ENCODE assay signal across 8 mouse cellular contexts in the genomic region with DNA sequence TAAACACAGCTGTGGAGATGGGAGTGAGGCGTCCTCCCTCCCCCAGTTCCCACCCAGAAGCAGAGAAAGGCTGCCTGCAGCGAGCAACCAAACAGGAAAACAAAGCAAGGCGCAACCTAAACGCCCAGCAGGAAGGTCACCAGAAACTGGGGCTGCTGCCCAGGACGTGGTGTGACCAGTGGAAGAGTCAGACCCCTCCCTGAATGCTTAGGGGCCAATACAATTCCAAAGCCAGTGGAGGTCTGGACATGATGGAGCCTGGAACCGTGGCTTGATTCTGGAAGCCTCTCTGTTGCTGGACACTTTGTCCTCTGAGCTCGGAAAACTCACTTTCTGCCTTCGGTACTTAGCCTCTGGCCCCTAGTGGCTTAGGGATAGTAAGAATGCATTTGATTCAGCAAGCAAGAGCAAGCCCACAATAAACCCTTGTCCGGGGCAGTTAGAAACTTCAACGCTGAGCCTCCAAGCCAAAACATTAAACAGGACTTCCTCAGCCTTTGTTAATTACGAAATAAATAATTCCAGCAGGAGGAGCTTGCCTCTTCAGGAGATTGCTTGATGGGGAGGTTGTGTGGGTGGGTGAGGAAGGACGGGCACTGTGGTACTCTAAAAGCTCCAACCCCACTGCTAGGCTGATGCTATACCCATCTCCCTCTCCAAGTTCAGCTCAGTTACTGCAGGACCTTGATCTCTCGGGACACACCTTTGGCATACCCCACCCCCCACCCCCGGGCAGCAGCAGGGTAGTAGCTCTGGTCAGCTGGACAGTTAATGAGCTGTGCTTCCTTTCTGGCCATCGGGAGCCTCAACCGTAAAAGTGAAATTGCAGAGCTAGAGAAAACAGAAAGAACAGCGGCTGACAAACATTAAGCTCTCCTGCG. TPM values are rescaled to one million over a fixed set of nuclear protein-coding genes. Genes with fewer than 3 reads are reported as not detected.
DNase-seq lines count a peak whose midpoint lies in the region; ATAC-seq and TF ChIP-seq lines count a peak whose summit lies in the region.

No protein-coding gene starts in this region.

- H3K4me2 ChIP-seq in CH12.LX (ENCODE audit: insufficient read depth, low read depth, poor library complexity, severe bottlenecking), result peak overlapping the region; percentile 53; the same call in 1 of the 2 replicates
- H3K4me2 ChIP-seq in forebrain, embryonic 16.5 days (ENCODE audit: low read length), result peak overlapping the region; percentile 9; the same call in 1 of the 2 replicates
- no peak overlapping the region for H3K4me2 ChIP-seq in hindbrain, embryonic 11.5 days (replicated peaks; ENCODE audit: low read depth, low read length)
- H3K4me2 ChIP-seq in limb, embryonic 12.5 days, result peak overlapping the region; percentile 40
- no peak overlapping the region for H3K4me2 ChIP-seq in midbrain, embryonic 14.5 days (ENCODE audit: low read length)

- no peak for ATAC-seq in forebrain, embryonic 16.5 days
- no peak for ATAC-seq in hindbrain, embryonic 11.5 days (ENCODE audit: low FRiP score)
- no peak for ATAC-seq in limb, embryonic 12.5 days (ENCODE audit: insufficient number of reproducible peaks, insufficient read depth, low FRiP score, low TSS enrichment, low read depth)
- no peak for ATAC-seq in midbrain, embryonic 14.5 days (ENCODE audit: low FRiP score, low TSS enrichment)
- no peak for ATAC-seq in megakaryocyte progenitor cell, adult 5-6 weeks (replicated peaks; ENCODE audit: poor library complexity)

- H3K36me3 ChIP-seq in CH12.LX (replicated peaks in 1 of 2; ENCODE audit: control insufficient read depth in 1 of 2, insufficient read depth in 1 of 2, low read length in 1 of 2), result no peaks in the 10 kb centered on the region
- H3K36me3 ChIP-seq in forebrain, embryonic 16.5 days (ENCODE audit: control insufficient read depth, insufficient read depth), result no peaks in the 10 kb centered on the region
- no peaks in the 10 kb centered on the region for H3K36me3 ChIP-seq in hindbrain, embryonic 11.5 days (ENCODE audit: control insufficient read depth, insufficient read depth, low read length)
- H3K36me3 ChIP-seq in limb, embryonic 12.5 days, result no peaks in the 10 kb centered on the region
- H3K36me3 ChIP-seq in midbrain, embryonic 14.5 days (ENCODE audit: control insufficient read depth, insufficient read depth, low read length), result no peaks in the 10 kb centered on the region

- DNase-seq in CH12.LX (ENCODE audit: extremely low read depth), result no peak
- peak; percentile 51 for DNase-seq in adrenal gland, adult 2 months
- peak; percentile 35 for DNase-seq in hindbrain, embryonic 11.5 days (ENCODE audit: low spot score)
- no peak for DNase-seq in midbrain, embryonic 14.5 days
- DNase-seq in T-cell, adult 2 months (ENCODE audit: low spot score), result no peak

- no peak for TF ChIP-seq CTCF in CH12.LX (conservative IDR thresholded peaks at IDR 0.05 in 1 of 2, IDR thresholded peaks at IDR 0.05 in 1 of 2; ENCODE audit: low read depth in 2 of 2, low read length in 2 of 2)

- peaks cover 3 to 21% of the 10 kb centered on the region in 2 experiments; a peak in 2 of 4 replicates for H3K4me1 ChIP-seq in CH12.LX (ENCODE audit: control insufficient read depth in 1 of 2, insufficient read depth in 2 of 2)
- peaks cover 20% of the 10 kb centered on the region for H3K4me1 ChIP-seq in forebrain, embryonic 16.5 days (replicated peaks; ENCODE audit: control insufficient read depth, insufficient read depth, low read length)
- H3K4me1 ChIP-seq in hindbrain, embryonic 11.5 days (replicated peaks; ENCODE audit: control insufficient read depth, insufficient read depth, low read length), result 0 out of 2 replicates have a peak, but pooled peaks cover 3% of the 10 kb centered on the region
- H3K4me1 ChIP-seq in limb, embryonic 12.5 days (replicated peaks), result peaks cover 32% of the 10 kb centered on the region
- no peaks in the 10 kb centered on the region for H3K4me1 ChIP-seq in midbrain, embryonic 14.5 days (ENCODE audit: control insufficient read depth, insufficient read depth, low read length)

- in situ Hi-C loops in CH12.LX (cut with MboI; ENCODE audit: low pct_ligation_motif_present, low pct_unique_long_range_greater_than_20kb, low sequenced_read_pairs), result no loop called here

- 12% methylated on average over 18 of the region's 18 CpGs for WGBS in forebrain, embryonic 16.5 days
- WGBS in hindbrain, embryonic 11.5 days, result 11% methylated on average over 18 of the region's 18 CpGs
- 4% methylated on average over 18 of the region's 18 CpGs for WGBS in limb, embryonic 12.5 days
- WGBS in midbrain, embryonic 14.5 days, result 13% methylated on average over 18 of the region's 18 CpGs

- H3K27me3 ChIP-seq in CH12.LX (replicated peaks), result peaks cover 30% of the 10 kb centered on the region
- no peaks in the 10 kb centered on the region for H3K27me3 ChIP-seq in forebrain, embryonic 16.5 days (replicated peaks; ENCODE audit: control insufficient read depth, insufficient read depth, low read length)
- H3K27me3 ChIP-seq in hindbrain, embryonic 11.5 days (ENCODE audit: control insufficient read depth, insufficient read depth, low read length), result no peaks in the 10 kb centered on the region
- no peaks in the 10 kb centered on the region for H3K27me3 ChIP-seq in limb, embryonic 12.5 days
- H3K27me3 ChIP-seq in midbrain, embryonic 14.5 days (ENCODE audit: control insufficient read depth, insufficient read depth, low read length), result no peaks in the 10 kb centered on the region

- TF ChIP-seq POLR2A in CH12.LX (IDR thresholded peaks at IDR 0.05; ENCODE audit: low read depth, low read length), result no peak

- dilution Hi-C loops in CH12.LX (cut with MboI; ENCODE audit: extremely low pct_ligation_motif_present, extremely low pct_unique_long_range_greater_than_20kb, low sequenced_read_pairs), result no loop called here

- H3K9ac ChIP-seq in CH12.LX (ENCODE audit: insufficient read depth, low read depth), result no peak overlapping the region
- 0 out of 2 replicates have a peak overlapping the region, but pooled peaks have one; percentile 13 for H3K9ac ChIP-seq in forebrain, embryonic 16.5 days (replicated peaks; ENCODE audit: low read depth, low read length)
- H3K9ac ChIP-seq in hindbrain, embryonic 11.5 days (ENCODE audit: low read depth, low read length), result 0 out of 2 replicates have a peak overlapping the region, but pooled peaks have one; percentile 2
- H3K9ac ChIP-seq in limb, embryonic 12.5 days (replicated peaks), result 0 out of 2 replicates have a peak overlapping the region, but pooled peaks have one; percentile 31
- H3K9ac ChIP-seq in midbrain, embryonic 14.5 days (replicated peaks; ENCODE audit: low read length), result no peak overlapping the region

- no peak for TF ChIP-seq RAD21 in CH12.LX (IDR thresholded peaks at IDR 0.05; ENCODE audit: low read depth, low read length)

- H3K79me2 ChIP-seq in CH12.LX (replicated peaks; ENCODE audit: control insufficient read depth, extremely low read depth, insufficient read depth, poor library complexity, severe bottlenecking), result no peaks in the 10 kb centered on the region

- TF ChIP-seq EP300 in CH12.LX (IDR thresholded peaks at IDR 0.05; ENCODE audit: low read length), result no peak

- H3K4me3 ChIP-seq in CH12.LX (replicated peaks in 1 of 3; ENCODE audit: low read depth in 2 of 3, low read length in 2 of 3, poor library complexity in 1 of 3), result no peak overlapping the region
- no peak overlapping the region for H3K4me3 ChIP-seq in forebrain, embryonic 16.5 days (replicated peaks; ENCODE audit: low read length)
- no peak overlapping the region for H3K4me3 ChIP-seq in hindbrain, embryonic 11.5 days (ENCODE audit: low read depth, low read length)
- peak overlapping the region; percentile 10; the same call in 1 of the 2 replicates for H3K4me3 ChIP-seq in limb, embryonic 12.5 days (replicated peaks)
- no peak overlapping the region for H3K4me3 ChIP-seq in midbrain, embryonic 14.5 days (replicated peaks; ENCODE audit: low read depth, low read length)

- no peak overlapping the region for H3K27ac ChIP-seq in CH12.LX (ENCODE audit: insufficient read depth, low read depth)
- H3K27ac ChIP-seq in forebrain, embryonic 16.5 days (ENCODE audit: low read length), result peak overlapping the region; percentile 16
- peak overlapping the region; percentile 19 for H3K27ac ChIP-seq in hindbrain, embryonic 11.5 days (ENCODE audit: low read depth, low read length)
- H3K27ac ChIP-seq in limb, embryonic 12.5 days, result peak overlapping the region; percentile 91
- H3K27ac ChIP-seq in midbrain, embryonic 14.5 days (replicated peaks; ENCODE audit: low read depth, low read length), result 0 out of 2 replicates have a peak overlapping the region, but pooled peaks have one; percentile 20

- H3K9me3 ChIP-seq in CH12.LX (replicated peaks; ENCODE audit: low read length), result peaks cover 2% of the 10 kb centered on the region
- H3K9me3 ChIP-seq in forebrain, embryonic 16.5 days (ENCODE audit: control insufficient read depth, low read length), result no peaks in the 10 kb centered on the region
- H3K9me3 ChIP-seq in hindbrain, embryonic 11.5 days (ENCODE audit: control insufficient read depth, low read length), result no peaks in the 10 kb centered on the region
- H3K9me3 ChIP-seq in limb, embryonic 12.5 days, result no peaks in the 10 kb centered on the region
- H3K9me3 ChIP-seq in midbrain, embryonic 14.5 days (ENCODE audit: control insufficient read depth, low read length), result no peaks in the 10 kb centered on the region

RNA-seq across cellular contexts. Expression of gene Ezh1, which starts 5.0 kb away (rescaled TPM):
- total RNA-seq in CH12.LX (2012; rRNA removed) (11.1 and 15.3 TPM in 2 replicates), CH12.LX (2014; rRNA removed) (8.5 and 8.7 TPM in 2 replicates)
- 10.8 and 12.1 TPM in 2 replicates for polyA plus RNA-seq in CH12.LX (2012; ENCODE audit: insufficient read length, low read depth)
- 10 to 100 TPM; 31.3 to 35.0 TPM for total RNA-seq in adrenal gland, adult 2 months (2021)
- polyA plus RNA-seq in adrenal gland, adult 2 months (2012; rRNA removed), result 17.1 and 20.1 TPM in 2 replicates
- 24.8 and 27.0 TPM in 2 replicates for polyA plus RNA-seq in forebrain, embryonic 16.5 days (2015; fragmentation: Nextera tagmentation; extraction: Ambion mirVana)
- 11.1 and 11.5 TPM in 2 replicates for polyA plus RNA-seq in hindbrain, embryonic 11.5 days (2014; fragmentation: Nextera tagmentation; extraction: Ambion mirVana)
- polyA plus RNA-seq in limb, embryonic 12.5 days (2016; fragmentation: Nextera tagmentation; extraction: Ambion mirVana), result 14.2 and 16.4 TPM in 2 replicates
- 25.1 and 25.6 TPM in 2 replicates for polyA plus RNA-seq in midbrain, embryonic 14.5 days (2014; fragmentation: Nextera tagmentation; extraction: Ambion mirVana)
- 13.8 and 15.8 TPM in 2 replicates for total RNA-seq in megakaryocyte progenitor cell, adult 5-6 weeks (2015)
- total RNA-seq in megakaryocyte progenitor cell, adult 5-6 weeks (2017), result 13.2 and 15.8 TPM in 2 replicates

RNA-seq across cellular contexts. Expression of gene Ramp2, which starts 14.6 kb away (rescaled TPM):
- total RNA-seq in CH12.LX (2012; rRNA removed) (1.3 and 1.5 TPM in 2 replicates), CH12.LX (2014; rRNA removed) (0.26 TPM in 1 of 2 replicates, not detected in the other)
- polyA plus RNA-seq in CH12.LX (2012; ENCODE audit: insufficient read length, low read depth), result 0.33 and 0.80 TPM in 2 replicates
- total RNA-seq in adrenal gland, adult 2 months (2021), result 10 to 100 TPM; 46.5 to 46.9 TPM
- 109 and 114 TPM in 2 replicates for polyA plus RNA-seq in adrenal gland, adult 2 months (2012; rRNA removed)
- polyA plus RNA-seq in forebrain, embryonic 16.5 days (2015; fragmentation: Nextera tagmentation; extraction: Ambion mirVana), result 67.4 and 72.0 TPM in 2 replicates
- 63.0 and 71.9 TPM in 2 replicates for polyA plus RNA-seq in hindbrain, embryonic 11.5 days (2014; fragmentation: Nextera tagmentation; extraction: Ambion mirVana)
- 53.0 and 61.5 TPM in 2 replicates for polyA plus RNA-seq in limb, embryonic 12.5 days (2016; fragmentation: Nextera tagmentation; extraction: Ambion mirVana)
- 59.7 and 84.0 TPM in 2 replicates for polyA plus RNA-seq in midbrain, embryonic 14.5 days (2014; fragmentation: Nextera tagmentation; extraction: Ambion mirVana)
- 0.88 TPM in 1 of 2 replicates, not detected in the other for total RNA-seq in megakaryocyte progenitor cell, adult 5-6 weeks (2015)
- 1.9 TPM in 1 of 2 replicates, not detected in the other for total RNA-seq in megakaryocyte progenitor cell, adult 5-6 weeks (2017)

RNA-seq across cellular contexts. Expression of gene Vps25, which starts 22.3 kb away (rescaled TPM):
- 102 and 132 TPM in 2 replicates for total RNA-seq in CH12.LX (2012; rRNA removed)
- total RNA-seq in CH12.LX (2014; rRNA removed), result 97.7 and 105 TPM in 2 replicates
- polyA plus RNA-seq in CH12.LX (2012; ENCODE audit: insufficient read length, low read depth), result 210 and 211 TPM in 2 replicates
- total RNA-seq in adrenal gland, adult 2 months (2021), result 100 to 1,000 TPM; 102 to 116 TPM
- 186 and 204 TPM in 2 replicates for polyA plus RNA-seq in adrenal gland, adult 2 months (2012; rRNA removed)
- 91.1 and 93.3 TPM in 2 replicates for polyA plus RNA-seq in forebrain, embryonic 16.5 days (2015; fragmentation: Nextera tagmentation; extraction: Ambion mirVana)
- 117 and 119 TPM in 2 replicates for polyA plus RNA-seq in hindbrain, embryonic 11.5 days (2014; fragmentation: Nextera tagmentation; extraction: Ambion mirVana)
- 94.1 and 104 TPM in 2 replicates for polyA plus RNA-seq in limb, embryonic 12.5 days (2016; fragmentation: Nextera tagmentation; extraction: Ambion mirVana)
- 111 and 134 TPM in 2 replicates for polyA plus RNA-seq in midbrain, embryonic 14.5 days (2014; fragmentation: Nextera tagmentation; extraction: Ambion mirVana)
- total RNA-seq in megakaryocyte progenitor cell, adult 5-6 weeks (2015), result 261 and 263 TPM in 2 replicates
- 70.4 and 86.9 TPM in 2 replicates for total RNA-seq in megakaryocyte progenitor cell, adult 5-6 weeks (2017)

RNA-seq across cellular contexts. Expression of gene Wnk4, which starts 29.1 kb away (rescaled TPM):
- 0.85 and 1.2 TPM in 2 replicates for total RNA-seq in CH12.LX (2012; rRNA removed)
- 0.62 and 0.90 TPM in 2 replicates for total RNA-seq in CH12.LX (2014; rRNA removed)
- polyA plus RNA-seq in CH12.LX (2012; ENCODE audit: insufficient read length, low read depth), result 5.4 and 7.8 TPM in 2 replicates
- total RNA-seq in adrenal gland, adult 2 months (2021), result 1 to 10 TPM; 2.1 to 3.7 TPM
- 0.62 and 0.94 TPM in 2 replicates for polyA plus RNA-seq in adrenal gland, adult 2 months (2012; rRNA removed)
- polyA plus RNA-seq in forebrain, embryonic 16.5 days (2015; fragmentation: Nextera tagmentation; extraction: Ambion mirVana), result 5.8 and 6.2 TPM in 2 replicates
- polyA plus RNA-seq in hindbrain, embryonic 11.5 days (2014; fragmentation: Nextera tagmentation; extraction: Ambion mirVana), result 5.2 and 6.0 TPM in 2 replicates
- polyA plus RNA-seq in limb, embryonic 12.5 days (2016; fragmentation: Nextera tagmentation; extraction: Ambion mirVana), result 9.4 and 12.4 TPM in 2 replicates
- 4.3 and 5.3 TPM in 2 replicates for polyA plus RNA-seq in midbrain, embryonic 14.5 days (2014; fragmentation: Nextera tagmentation; extraction: Ambion mirVana)
- total RNA-seq in megakaryocyte progenitor cell, adult 5-6 weeks (2015), result not detected in 2 replicates
- not detected in 2 replicates for total RNA-seq in megakaryocyte progenitor cell, adult 5-6 weeks (2017)

RNA-seq across cellular contexts. Expression of gene Cntd1, which starts 47.6 kb away (rescaled TPM):
- total RNA-seq in CH12.LX (2012; rRNA removed) (2.5 and 3.4 TPM in 2 replicates), CH12.LX (2014; rRNA removed) (0.65 and 0.98 TPM in 2 replicates)
- polyA plus RNA-seq in CH12.LX (2012; ENCODE audit: insufficient read length, low read depth), result 0.85 and 0.96 TPM in 2 replicates
- total RNA-seq in adrenal gland, adult 2 months (2021), result under 1 TPM; 0.32 to 0.38 TPM
- 0.06 and 0.11 TPM in 2 replicates for polyA plus RNA-seq in adrenal gland, adult 2 months (2012; rRNA removed)
- 0.91 TPM in 2 replicates for polyA plus RNA-seq in forebrain, embryonic 16.5 days (2015; fragmentation: Nextera tagmentation; extraction: Ambion mirVana)
- polyA plus RNA-seq in hindbrain, embryonic 11.5 days (2014; fragmentation: Nextera tagmentation; extraction: Ambion mirVana), result 1.3 and 1.7 TPM in 2 replicates
- 1.0 and 1.6 TPM in 2 replicates for polyA plus RNA-seq in limb, embryonic 12.5 days (2016; fragmentation: Nextera tagmentation; extraction: Ambion mirVana)
- polyA plus RNA-seq in midbrain, embryonic 14.5 days (2014; fragmentation: Nextera tagmentation; extraction: Ambion mirVana), result 0.38 and 0.55 TPM in 2 replicates
- total RNA-seq in megakaryocyte progenitor cell, adult 5-6 weeks (2015), result 1.1 and 2.0 TPM in 2 replicates
- 1.2 and 1.3 TPM in 2 replicates for total RNA-seq in megakaryocyte progenitor cell, adult 5-6 weeks (2017)

Comparison
In these comparisons a context has a peak if more than half of its experiments do, and no peak if none do; other contexts are left out.
1. DNase-seq: peak in adrenal gland, adult 2 months (single experiment) and hindbrain, embryonic 11.5 days (single experiment); none in CH12.LX (single experiment), midbrain, embryonic 14.5 days (single experiment) and T-cell, adult 2 months (single experiment).
2. H3K4me2 ChIP-seq: peak in CH12.LX (single experiment), forebrain, embryonic 16.5 days (single experiment) and limb, embryonic 12.5 days (single experiment); none in hindbrain, embryonic 11.5 days (single experiment) and midbrain, embryonic 14.5 days (single experiment).
3. H3K9ac ChIP-seq: peak in forebrain, embryonic 16.5 days (single experiment), hindbrain, embryonic 11.5 days (single experiment) and limb, embryonic 12.5 days (single experiment); none in CH12.LX (single experiment) and midbrain, embryonic 14.5 days (single experiment).
4. RNA of gene Ramp2, which starts 14.6 kb away (polyA plus RNA-seq): 109 to 114 TPM in adrenal gland, adult 2 months, 59.7 to 84.0 TPM in midbrain, embryonic 14.5 days, 63.0 to 71.9 TPM in hindbrain, embryonic 11.5 days, 67.4 to 72.0 TPM in forebrain, embryonic 16.5 days and 53.0 to 61.5 TPM in limb, embryonic 12.5 days; 0.33 to 0.80 TPM in CH12.LX; every median in the first group is over 10 times any median in the second.